Mouse (Mus musculus) retina, embryonic 14.5 days (tissue): Measurements from ENCODE around the gene Ccdc71l.

ENCODE experiments used
- DNase-seq: peaks from one replicate; pipeline ENCODE4 v3.0.0-alpha.2; 2015; ENCODE audit warnings: low spot score

Gene Ccdc71l

GRCm38 (mm10) chr12:32378528-32379295 is at the start of gene Ccdc71l:
Ccdc71l (plus strand) TSS chr12:32378704.
- peak; percentile 86 for DNase-seq

- DNase-seq = peak; percentile 1
Measured at GRCm38 (mm10) chr12:32339078-32339477, 39.4 kb upstream of the Ccdc71l start.

DNA sequence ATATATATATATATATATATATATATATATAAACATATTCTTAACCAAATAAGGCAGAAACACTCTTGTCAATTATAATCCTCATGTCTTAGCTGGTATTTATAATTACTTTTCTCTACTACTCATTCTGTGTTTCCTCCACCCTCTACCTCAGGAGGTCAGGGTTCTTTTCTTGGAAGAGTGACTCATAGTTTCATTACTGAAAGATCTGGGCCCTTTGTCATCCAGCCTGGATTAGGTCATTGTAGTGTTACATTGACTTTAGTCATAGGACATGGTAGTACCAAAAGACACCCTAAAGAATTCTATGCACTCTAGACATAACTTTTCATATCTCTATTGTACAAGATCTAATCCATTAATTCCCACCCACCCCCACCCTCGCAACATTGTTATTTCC is 35.0 kb upstream of the Ccdc71l start:
- DNase-seq = no peak

DNA sequence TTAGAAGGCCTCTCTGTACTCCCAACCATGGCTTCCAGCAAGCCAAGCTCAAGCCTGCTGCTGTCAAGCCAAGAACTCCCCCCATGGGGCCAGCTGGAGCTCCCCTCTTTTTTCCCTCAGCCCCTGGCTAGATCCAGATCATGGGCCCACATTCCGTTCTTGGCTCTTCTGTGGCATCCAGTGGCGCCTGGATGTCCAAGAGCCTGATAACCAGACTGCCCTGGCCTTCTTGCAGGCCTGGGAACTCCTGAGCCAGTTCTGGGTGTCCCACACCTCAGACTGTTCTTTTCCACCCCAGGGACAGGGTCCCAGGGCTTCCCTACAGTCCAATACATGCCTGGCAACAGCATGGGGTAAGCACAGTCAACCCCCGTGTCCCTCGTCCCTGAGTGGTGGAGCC is 32.4 kb upstream of the Ccdc71l start:
- no peak for DNase-seq

- DNase-seq = no peak
Measured at GRCm38 (mm10) chr12:32348493-32348892, 30.0 kb upstream of the Ccdc71l start.

- DNase-seq = no peak
Measured at GRCm38 (mm10) chr12:32351874-32352273, 26.6 kb upstream of the Ccdc71l start.

- DNase-seq = peak; percentile 86
Measured at GRCm38 (mm10) chr12:32379296-32379725, 807 bp downstream of the Ccdc71l start.

DNA sequence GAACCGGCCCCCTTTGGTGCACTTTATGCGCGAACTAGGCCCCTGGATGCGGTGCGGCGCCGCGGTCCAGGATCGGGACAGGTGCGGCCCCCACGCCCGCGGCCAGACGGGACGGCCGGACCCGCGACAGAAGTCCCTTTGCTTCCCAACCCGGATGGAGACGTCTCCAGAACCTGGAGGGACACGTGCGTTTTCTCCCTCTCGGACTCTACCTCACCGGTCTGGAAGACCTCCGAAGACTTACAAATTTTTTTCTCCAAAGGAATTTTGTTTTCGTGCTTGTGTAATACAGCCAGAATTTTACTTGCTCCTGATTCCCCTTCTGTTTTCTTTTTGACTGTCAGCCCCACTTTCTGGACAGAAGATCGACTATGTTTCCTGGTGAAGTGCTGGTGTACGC is 1.2 kb downstream of the Ccdc71l start:
- no peak for DNase-seq

DNA sequence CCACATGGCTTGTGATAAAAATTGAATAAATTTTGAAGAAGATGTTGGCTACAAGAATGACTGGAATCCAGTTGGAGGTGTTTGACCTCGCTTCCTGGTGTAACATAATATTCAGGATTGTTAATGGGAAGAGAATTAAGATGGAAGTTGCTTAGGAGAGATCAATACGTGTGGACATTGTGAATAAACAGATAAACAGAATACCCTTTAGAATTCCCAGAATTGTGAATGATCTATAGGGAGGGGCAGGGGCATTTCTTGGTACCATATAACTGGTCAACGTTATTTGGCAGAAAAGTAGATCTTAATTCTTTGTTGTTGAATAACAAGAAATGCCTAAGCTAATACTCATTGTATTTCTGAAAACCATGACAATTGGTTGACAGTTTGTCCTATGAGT is 2.0 kb downstream of the Ccdc71l start:
- no peak for DNase-seq

DNA sequence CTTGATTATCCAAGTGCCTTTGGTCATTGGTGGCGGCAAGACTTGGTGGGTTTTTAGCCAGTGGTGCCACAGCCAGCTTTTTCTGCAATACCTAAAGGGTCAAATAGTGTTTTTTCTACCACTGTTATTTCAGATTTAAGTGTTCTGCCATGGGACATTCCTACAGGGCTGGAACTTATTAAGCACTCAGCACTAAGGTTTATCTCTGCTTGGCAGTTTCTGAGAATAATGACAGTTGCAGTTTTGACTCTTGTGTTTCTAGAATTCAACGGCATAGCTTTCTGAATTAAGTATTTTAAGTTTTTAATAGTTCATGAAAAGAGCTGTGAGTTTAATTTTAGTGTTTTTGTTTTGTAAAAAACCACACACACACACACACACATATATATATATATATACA is 2.5 kb downstream of the Ccdc71l start:
- no peak for DNase-seq

DNA sequence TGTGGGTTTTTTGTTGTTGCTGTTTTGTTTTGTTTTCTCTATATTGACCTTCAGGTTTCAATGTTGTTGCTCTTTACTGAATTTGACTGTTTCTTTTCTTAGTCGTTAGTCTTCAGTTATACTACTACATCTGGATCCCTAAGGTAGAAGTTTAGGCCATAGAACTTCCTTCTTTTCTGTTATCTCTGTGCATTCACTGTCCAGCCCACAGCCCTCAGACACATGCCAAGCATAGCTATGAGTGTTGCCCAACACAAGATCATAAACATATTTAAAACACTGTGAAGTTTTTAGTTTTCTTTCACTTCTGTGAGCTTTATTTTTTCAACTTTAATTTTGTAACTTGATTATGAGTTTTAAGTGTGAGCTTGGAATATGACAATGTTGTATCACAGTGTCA is 41.0 kb downstream of the Ccdc71l start:
- no peak for DNase-seq

- DNase-seq = no peak
Measured at GRCm38 (mm10) chr12:32427832-32428231, 49.3 kb downstream of the Ccdc71l start.

GRCm38 (mm10) chr12:32431004-32431403 is 52.5 kb downstream of the Ccdc71l start:
- no peak for DNase-seq
